ENCODE assay signal across 9 mouse cellular contexts in the genomic region with DNA sequence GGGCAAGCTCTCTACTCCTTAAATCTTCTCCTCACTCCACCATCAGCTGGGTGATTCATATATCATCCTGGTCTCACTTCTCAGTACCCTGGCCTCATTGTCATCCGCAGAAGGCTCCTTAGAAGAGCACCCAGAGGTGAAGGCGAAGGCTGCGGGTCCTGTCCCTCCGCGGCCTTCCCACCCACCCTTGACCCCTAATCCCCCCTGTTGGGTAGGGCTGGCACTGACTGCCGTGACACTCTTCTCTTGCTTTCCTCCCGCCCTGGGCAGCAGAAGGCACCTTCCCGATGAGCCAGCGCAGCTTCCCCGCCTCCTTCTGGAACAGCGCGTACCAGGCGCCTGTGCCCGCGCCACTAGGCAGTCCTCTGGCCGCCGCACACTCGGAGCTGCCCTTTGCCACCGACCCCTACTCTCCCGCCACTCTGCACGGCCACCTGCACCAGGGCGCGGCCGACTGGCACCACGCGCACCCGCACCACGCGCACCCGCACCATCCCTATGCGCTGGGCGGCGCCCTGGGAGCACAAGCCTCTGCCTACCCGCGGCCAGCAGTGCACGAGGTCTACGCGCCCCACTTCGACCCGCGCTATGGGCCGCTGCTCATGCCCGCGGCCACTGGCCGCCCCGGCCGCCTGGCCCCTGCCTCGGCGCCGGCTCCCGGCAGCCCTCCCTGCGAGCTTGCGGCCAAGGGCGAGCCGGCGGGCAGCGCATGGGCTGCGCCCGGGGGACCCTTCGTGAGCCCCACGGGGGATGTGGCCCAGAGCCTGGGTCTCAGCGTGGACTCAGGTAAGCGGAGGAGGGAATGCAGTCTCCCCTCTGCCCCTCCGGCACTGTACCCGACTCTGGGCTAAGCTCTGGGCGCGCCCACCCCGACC. TPM values are rescaled to one million over a fixed set of nuclear protein-coding genes. Genes with fewer than 3 reads are reported as not detected.
DNase-seq lines count a peak whose midpoint lies in the region; ATAC-seq and TF ChIP-seq lines count a peak whose summit lies in the region.
"Had no signal": no experiment of that assay in that cellular context is flagged by ENCODE, and none has a peak within 500 bp of the region (broad histone marks: within the 10 kb centered on the region; RNA-seq: fewer than 3 reads in every experiment).

No protein-coding gene starts in this region.

- H3K9me3 ChIP-seq in kidney, embryonic 15.5 days (replicated peaks): no peaks in the 10 kb centered on the region
- no peaks in the 10 kb centered on the region for H3K9me3 ChIP-seq in heart, postnatal 0 days (replicated peaks; ENCODE audit: control insufficient read depth, low read length)
- H3K9me3 ChIP-seq in midbrain, embryonic 15.5 days: no peaks in the 10 kb centered on the region

- H3K36me3 ChIP-seq in kidney, embryonic 15.5 days: no peaks in the 10 kb centered on the region
- H3K36me3 ChIP-seq in heart, postnatal 0 days (replicated peaks; ENCODE audit: control insufficient read depth, insufficient read depth, low read length): no peaks in the 10 kb centered on the region
- no peaks in the 10 kb centered on the region for H3K36me3 ChIP-seq in midbrain, embryonic 15.5 days (replicated peaks)

- peaks cover 99% of the 10 kb centered on the region for H3K27me3 ChIP-seq in kidney, embryonic 15.5 days
- peaks cover 85% of the 10 kb centered on the region for H3K27me3 ChIP-seq in heart, postnatal 0 days (ENCODE audit: control insufficient read depth, insufficient read depth, low read length)
- H3K27me3 ChIP-seq in midbrain, embryonic 15.5 days (replicated peaks): peaks cover 87% of the 10 kb centered on the region

- H3K4me2 ChIP-seq in kidney, embryonic 15.5 days: peak overlapping the region; percentile 75
- peak overlapping the region; percentile 62 for H3K4me2 ChIP-seq in heart, postnatal 0 days (ENCODE audit: low read depth, low read length)
- H3K4me2 ChIP-seq in midbrain, embryonic 15.5 days: peak overlapping the region; percentile 95

- peak; percentile 82 for ATAC-seq in kidney, embryonic 15.5 days (replicated peaks; ENCODE audit: low FRiP score)
- no peak for ATAC-seq in heart, postnatal 0 days (ENCODE audit: insufficient read depth, low read depth)
- ATAC-seq in midbrain, embryonic 15.5 days (replicated peaks): peak; percentile 81

- no peak for TF ChIP-seq CTCF in heart, postnatal 0 days (IDR thresholded peaks at IDR 0.05; ENCODE audit: low read depth)

- 0 out of 2 replicates have a peak overlapping the region, but pooled peaks have one; percentile 21 for H3K9ac ChIP-seq in kidney, embryonic 15.5 days
- H3K9ac ChIP-seq in heart, postnatal 0 days (replicated peaks; ENCODE audit: low read depth, low read length): no peak overlapping the region
- peak overlapping the region; percentile 20 for H3K9ac ChIP-seq in midbrain, embryonic 15.5 days

- peaks cover 24% of the 10 kb centered on the region for H3K4me1 ChIP-seq in kidney, embryonic 15.5 days
- H3K4me1 ChIP-seq in heart, postnatal 0 days (ENCODE audit: control insufficient read depth, insufficient read depth): peaks cover 9% of the 10 kb centered on the region; the same call in 1 of the 2 replicates
- peaks cover 30% of the 10 kb centered on the region for H3K4me1 ChIP-seq in midbrain, embryonic 15.5 days

- 1% methylated on average over 64 of the region's 68 CpGs for WGBS in kidney, embryonic 15.5 days
- 3% methylated on average over 60 of the region's 68 CpGs for WGBS in heart, postnatal 0 days
- WGBS in midbrain, embryonic 15.5 days: under 1% methylated on average over 68 of the region's 68 CpGs

- DNase-seq in kidney, adult 8-10 months: no peak
- peak; percentile 50 for DNase-seq in embryo, embryonic 9.5 days (ENCODE audit: extremely low spot score)
- no peak for DNase-seq in heart, postnatal 0 days (ENCODE audit: low spot score)
- no peak for DNase-seq in urinary bladder, adult 2 months (ENCODE audit: low spot score)
- no peak for DNase-seq in layer of hippocampus, postnatal 25 days (ENCODE audit: extremely low spot score in 1 of 2, low spot score in 1 of 2)
- DNase-seq in cerebellum, postnatal 36 days: no peak

- H3K4me3 ChIP-seq in kidney, embryonic 15.5 days (replicated peaks): peak overlapping the region; percentile 44
- H3K4me3 ChIP-seq in heart, postnatal 0 days (ENCODE audit: low read depth, low read length): peak overlapping the region; percentile 43
- H3K4me3 ChIP-seq in midbrain, embryonic 15.5 days: peak overlapping the region; percentile 46

- H3K27ac ChIP-seq in kidney, embryonic 15.5 days: no peak overlapping the region
- no peak overlapping the region for H3K27ac ChIP-seq in heart, postnatal 0 days (ENCODE audit: low read depth)
- no peak overlapping the region for H3K27ac ChIP-seq in midbrain, embryonic 15.5 days

- TF ChIP-seq EP300 in heart, postnatal 0 days (IDR thresholded peaks at IDR 0.05; ENCODE audit: low read depth): no peak

RNA-seq across cellular contexts. Expression of a gene that starts 5.1 kb away (rescaled TPM):
- polyA plus RNA-seq in kidney, embryonic 15.5 days (2015; fragmentation: Nextera tagmentation; extraction: Ambion mirVana): 1.9 and 2.8 TPM in 2 replicates
- total RNA-seq in heart, postnatal 0 days (2014; rRNA removed; ENCODE audit: low replicate concordance): not detected in 2 replicates
- polyA plus RNA-seq in heart, postnatal 0 days (2015; fragmentation: Nextera tagmentation; extraction: Ambion mirVana): not detected in 2 replicates
- polyA plus RNA-seq in midbrain, embryonic 15.5 days (2015; fragmentation: Nextera tagmentation; extraction: Ambion mirVana): 0.78 and 1.8 TPM in 2 replicates
- polyA plus RNA-seq in urinary bladder, adult 2 months (2012; rRNA removed): 0.11 TPM in 1 of 2 replicates, not detected in the other
- under 1 TPM in 1 of 2 experiments, not detected in 1; 0.21 TPM for total RNA-seq in layer of hippocampus, postnatal 25 days (2021)
- polyA plus RNA-seq: large intestine, adult 2 months had no signal
